Mouse (Mus musculus) left cerebral cortex, adult 9 months (tissue): ENCODE data around the gene Tdpoz1.
"Not testable (repeated sequence)": the region's sequence is repeated elsewhere in the genome, so short reads cannot be mapped to it uniquely, and the experiment has no call there.

Source experiments
- DNase-seq, 2 experiments: peaks; one replicate each; pipeline ENCODE4 v3.0.0; 2022; ENCODE audit warnings: low spot score in 2 of 2

Gene Tdpoz1

GRCm38 (mm10) chr3:93676210-93676609, at the start of gene Tdpoz1:
TSS of gene Tdpoz1 (minus strand) at chr3:93676310.
- DNase-seq = not testable (repeated sequence)

DNA sequence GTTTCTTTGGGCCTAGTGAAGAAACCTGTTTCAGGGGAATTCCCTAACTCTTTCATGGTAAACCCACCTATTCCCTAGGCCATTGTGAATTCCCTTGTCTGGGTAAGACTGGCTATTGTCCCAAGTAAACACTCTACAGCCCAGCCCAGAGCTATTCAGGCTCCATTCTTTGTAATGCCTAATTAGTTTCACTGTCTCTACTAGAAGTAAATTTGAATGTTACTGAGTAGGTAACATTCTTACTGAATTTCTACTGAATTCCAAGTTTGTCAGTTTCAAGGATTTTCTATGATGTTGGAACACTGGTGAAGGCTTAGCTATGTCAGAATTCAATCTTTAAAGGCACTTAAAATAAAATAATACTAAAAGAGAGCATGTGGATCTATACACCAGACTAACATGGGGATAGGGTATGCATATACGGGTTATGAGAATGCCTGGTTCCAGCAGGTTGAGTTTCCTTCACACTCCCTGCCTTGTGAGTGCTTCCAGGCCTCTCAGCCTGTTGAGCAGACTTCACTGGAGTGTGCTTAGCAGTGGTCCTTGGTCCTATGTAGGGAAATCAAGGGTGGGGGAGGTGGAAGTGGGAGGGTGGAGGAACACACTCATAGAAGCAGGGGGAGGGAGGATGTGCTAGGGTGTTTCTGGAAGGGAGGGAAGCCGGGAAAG, 33.0 kb upstream of the Tdpoz1 start:
- not testable (repeated sequence) for DNase-seq

DNA sequence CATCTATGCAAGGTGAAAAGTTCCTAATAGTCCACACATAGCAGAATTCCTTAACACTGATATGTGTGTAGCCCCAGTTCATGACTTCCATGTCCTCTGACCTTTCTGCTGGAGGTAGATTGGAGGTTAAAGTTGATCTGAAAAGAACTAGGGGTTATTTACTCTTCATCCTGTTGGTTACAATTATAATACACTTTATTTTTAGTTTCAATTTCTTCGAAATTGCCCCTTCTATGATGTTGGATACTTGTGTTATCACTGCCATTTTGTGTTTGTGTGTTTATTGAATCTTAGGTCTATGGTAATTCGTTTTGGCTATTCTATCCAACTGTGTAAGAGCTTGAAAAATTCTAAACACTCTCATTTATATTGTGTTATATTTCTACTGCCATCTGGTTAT, 16.9 kb upstream of the Tdpoz1 start, which contains the start of gene Gm37596:
Gene Gm37596 (minus strand): TSS at position 101 of the 400 bp plus-strand sequence.
- not testable (repeated sequence) for DNase-seq

- not testable (repeated sequence) for DNase-seq
Measured at GRCm38 (mm10) chr3:93670805-93671503, 5.2 kb downstream of the Tdpoz1 start.

GRCm38 (mm10) chr3:93654260-93654659, 21.9 kb downstream of the Tdpoz1 start:
- no peak for DNase-seq

GRCm38 (mm10) chr3:93652586-93652985, 23.5 kb downstream of the Tdpoz1 start, which contains the start of gene Tdpoz2:
TSS of gene Tdpoz2 (minus strand) at chr3:93652686.
- DNase-seq = no peak

DNA sequence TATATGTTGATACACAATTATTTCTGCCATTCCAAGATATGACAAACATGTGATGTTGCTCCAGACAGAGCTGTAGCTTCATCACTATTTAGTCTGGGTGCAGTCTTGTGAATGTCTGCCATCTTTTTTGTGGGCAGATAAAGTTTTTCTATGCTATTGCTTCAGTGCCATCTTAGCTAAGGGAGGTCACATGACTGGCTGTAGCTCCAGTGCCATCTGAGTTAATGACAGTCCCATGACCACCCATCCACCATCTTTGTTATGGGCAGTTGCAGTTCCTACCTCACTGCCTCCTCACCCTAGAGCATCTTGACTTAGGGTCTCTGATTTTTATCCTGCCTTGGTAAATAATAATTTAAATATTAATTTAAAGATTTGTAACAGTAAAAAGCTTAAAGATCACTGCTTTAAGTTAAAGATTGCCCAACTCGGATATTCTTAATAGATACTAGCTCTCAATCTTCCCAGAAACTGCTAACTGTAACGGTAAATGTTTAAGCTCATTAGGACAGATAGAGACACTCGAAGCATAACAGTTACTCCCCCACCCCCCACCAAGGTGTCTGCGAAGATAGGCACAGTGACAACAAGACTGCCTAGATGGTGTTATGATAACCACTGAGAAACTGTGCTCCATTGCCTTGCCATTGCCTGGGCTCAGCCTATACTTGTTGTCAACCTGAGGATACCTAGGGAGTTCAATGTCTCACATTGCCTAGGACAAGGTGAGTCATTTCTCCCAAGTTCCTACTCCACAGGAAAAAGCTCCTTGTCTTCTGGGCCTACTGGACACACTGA, 45.0 kb downstream of the Tdpoz1 start:
- DNase-seq = not testable (repeated sequence)
